Mouse (Mus musculus): ENCODE data around the gene Hoxc12. TPM values are rescaled to one million over a fixed set of nuclear protein-coding genes. Genes with fewer than 3 reads are reported as not detected.

Gene Hoxc12
- not detected in 2 replicates for polyA plus RNA-seq (2014; fragmentation: Nextera tagmentation; extraction: Ambion mirVana)

DNA sequence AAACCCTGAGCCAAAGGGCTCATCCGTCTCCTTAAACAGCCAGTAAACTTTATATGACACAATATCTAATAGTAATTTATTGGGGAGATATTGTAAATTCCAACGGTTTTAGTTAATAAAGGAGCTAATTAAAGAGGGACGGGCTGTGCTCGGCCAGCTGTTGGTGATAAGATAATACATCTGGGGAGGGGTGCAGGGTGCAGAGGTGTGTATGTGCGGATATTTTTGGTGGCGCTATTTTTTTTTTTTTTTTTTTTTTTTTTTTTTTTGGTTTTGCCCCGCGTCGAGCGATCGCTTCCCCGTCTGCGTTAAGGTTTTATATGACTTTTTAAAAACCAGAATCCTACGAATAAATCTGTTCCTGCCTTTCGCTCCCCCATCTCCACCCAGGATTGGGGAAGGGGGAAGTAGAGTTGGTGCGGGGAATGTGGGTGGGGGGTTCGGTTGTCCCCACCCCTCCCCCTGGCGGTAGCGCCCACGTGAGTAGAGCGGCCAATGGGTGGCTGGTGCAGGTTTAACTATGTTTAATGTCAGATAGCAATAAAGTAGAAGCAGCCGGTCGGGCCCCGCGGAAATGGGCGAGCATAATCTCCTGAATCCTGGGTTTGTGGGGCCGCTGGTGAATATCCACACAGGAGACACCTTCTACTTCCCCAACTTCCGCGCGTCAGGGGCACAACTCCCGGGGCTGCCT lies at the start of gene Hoxc12:
Gene Hoxc12, plus strand, starts transcription at position 479 of the 694 bp plus-strand sequence.
- H3K4me3 ChIP-seq (ENCODE audit: low read depth, low read length), result no peak within 1 kb of the TSS
- no peak for ATAC-seq (replicated peaks; ENCODE audit: insufficient number of reproducible peaks, low FRiP score, low TSS enrichment)
- no peaks in the 10 kb centered on the region for H3K36me3 ChIP-seq (ENCODE audit: control insufficient read depth, insufficient read depth, low read length)
- H3K4me2 ChIP-seq, result no peak within 1 kb of the TSS
- no peaks in the 10 kb centered on the region for H3K9me3 ChIP-seq (replicated peaks; ENCODE audit: control insufficient read depth, low read length)
- WGBS (ENCODE audit: insufficient replicate concordance), result 2% methylated on average over 31 of the region's 31 CpGs
- H3K4me1 ChIP-seq (ENCODE audit: control insufficient read depth, insufficient read depth, low read length), result no peaks in the 10 kb centered on the region
- no peak within 1 kb of the TSS for H3K27ac ChIP-seq (ENCODE audit: low read depth, low read length)
- no peak within 1 kb of the TSS for H3K9ac ChIP-seq (ENCODE audit: low read depth, low read length)
- peaks cover 100% of the 10 kb centered on the region for H3K27me3 ChIP-seq (ENCODE audit: control insufficient read depth, insufficient read depth, low read length)

GRCm38 (mm10) chr15:102895115-102895514 lies 41.4 kb upstream of the Hoxc12 start:
- Histone ChIP-seq H3K4me1 (ENCODE audit: control insufficient read depth, insufficient read depth, low read length) (no peaks in the 10 kb centered on the region), H3K9me3 (replicated peaks; ENCODE audit: control insufficient read depth, low read length) (no peaks in the 10 kb centered on the region), H3K4me2 (no peak overlapping the region), H3K4me3 (ENCODE audit: low read depth, low read length) (no peak overlapping the region), H3K36me3 (ENCODE audit: control insufficient read depth, insufficient read depth, low read length) (no peaks in the 10 kb centered on the region), H3K27ac (ENCODE audit: low read depth, low read length) (no peak overlapping the region), H3K9ac (ENCODE audit: low read depth, low read length) (no peak overlapping the region), H3K27me3 (ENCODE audit: control insufficient read depth, insufficient read depth, low read length) (peaks cover 34% of the 10 kb centered on the region)
- ATAC-seq (replicated peaks; ENCODE audit: insufficient number of reproducible peaks, low FRiP score, low TSS enrichment), result no peak
- 77% methylated on average over 6 of the region's 6 CpGs for WGBS (ENCODE audit: insufficient replicate concordance)

DNA sequence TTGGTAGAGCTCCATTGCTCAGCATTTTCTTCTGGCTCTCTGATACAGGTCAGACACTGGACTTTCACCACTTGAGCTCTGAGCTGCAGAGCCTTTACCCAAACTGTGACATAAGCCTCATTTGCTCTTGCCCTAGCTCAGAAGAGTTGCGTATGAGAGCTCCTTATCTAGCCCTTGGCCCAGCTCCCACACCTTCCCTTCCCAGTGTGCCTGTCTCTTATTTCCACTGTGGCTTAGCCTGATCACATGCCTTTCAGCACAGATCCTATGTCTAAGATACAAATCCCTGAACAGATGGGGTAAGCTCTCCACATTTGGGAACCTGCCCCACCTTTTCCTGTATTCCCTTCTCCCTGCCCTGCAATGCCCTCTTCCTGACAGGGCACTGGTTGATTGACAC lies 31.6 kb upstream of the Hoxc12 start:
- Histone ChIP-seq H3K4me2 (no peak overlapping the region), H3K9ac (ENCODE audit: low read depth, low read length) (no peak overlapping the region), H3K36me3 (ENCODE audit: control insufficient read depth, insufficient read depth, low read length) (no peaks in the 10 kb centered on the region), H3K4me3 (ENCODE audit: low read depth, low read length) (no peak overlapping the region), H3K27ac (ENCODE audit: low read depth, low read length) (no peak overlapping the region), H3K4me1 (ENCODE audit: control insufficient read depth, insufficient read depth, low read length) (no peaks in the 10 kb centered on the region), H3K9me3 (replicated peaks; ENCODE audit: control insufficient read depth, low read length) (no peaks in the 10 kb centered on the region), H3K27me3 (ENCODE audit: control insufficient read depth, insufficient read depth, low read length) (peaks cover 59% of the 10 kb centered on the region)
- no peak for ATAC-seq (replicated peaks; ENCODE audit: insufficient number of reproducible peaks, low FRiP score, low TSS enrichment)
- WGBS (ENCODE audit: insufficient replicate concordance), result 26% methylated on average over 1 of the region's 1 CpGs

DNA sequence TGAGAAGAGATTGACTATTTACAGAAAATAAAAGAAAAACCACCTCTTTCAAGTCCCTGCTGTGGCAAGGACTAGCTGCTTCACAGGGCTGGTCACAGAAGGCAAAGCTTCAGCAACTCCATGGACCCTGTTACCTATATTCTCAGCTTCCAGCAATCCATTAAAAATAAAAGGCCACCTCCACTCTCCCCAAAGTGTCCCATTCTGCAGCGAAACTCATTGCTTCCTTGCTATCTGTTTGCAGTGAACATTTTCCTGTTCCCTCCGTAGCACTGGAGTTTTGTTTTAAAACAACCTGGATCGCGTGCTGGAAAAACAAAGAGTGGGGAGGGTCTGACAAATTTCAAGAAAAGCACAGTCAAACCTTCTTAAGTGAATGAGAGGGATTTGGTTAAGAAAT lies 27.0 kb upstream of the Hoxc12 start:
- WGBS (ENCODE audit: insufficient replicate concordance), result 4% methylated on average over 4 of the region's 4 CpGs
- Histone ChIP-seq H3K27me3 (ENCODE audit: control insufficient read depth, insufficient read depth, low read length) (peaks cover 84% of the 10 kb centered on the region), H3K4me2 (no peak overlapping the region), H3K9me3 (replicated peaks; ENCODE audit: control insufficient read depth, low read length) (no peaks in the 10 kb centered on the region), H3K36me3 (ENCODE audit: control insufficient read depth, insufficient read depth, low read length) (no peaks in the 10 kb centered on the region), H3K9ac (ENCODE audit: low read depth, low read length) (no peak overlapping the region), H3K27ac (ENCODE audit: low read depth, low read length) (no peak overlapping the region), H3K4me1 (ENCODE audit: control insufficient read depth, insufficient read depth, low read length) (no peaks in the 10 kb centered on the region), H3K4me3 (ENCODE audit: low read depth, low read length) (no peak overlapping the region)
- ATAC-seq (replicated peaks; ENCODE audit: insufficient number of reproducible peaks, low FRiP score, low TSS enrichment), result no peak

- Histone ChIP-seq H3K9me3 (replicated peaks; ENCODE audit: control insufficient read depth, low read length) (no peaks in the 10 kb centered on the region), H3K27ac (ENCODE audit: low read depth, low read length) (no peak overlapping the region), H3K27me3 (ENCODE audit: control insufficient read depth, insufficient read depth, low read length) (peaks cover 84% of the 10 kb centered on the region), H3K4me1 (ENCODE audit: control insufficient read depth, insufficient read depth, low read length) (no peaks in the 10 kb centered on the region), H3K4me3 (ENCODE audit: low read depth, low read length) (no peak overlapping the region), H3K4me2 (no peak overlapping the region), H3K9ac (ENCODE audit: low read depth, low read length) (no peak overlapping the region), H3K36me3 (ENCODE audit: control insufficient read depth, insufficient read depth, low read length) (no peaks in the 10 kb centered on the region)
- WGBS (ENCODE audit: insufficient replicate concordance), result 1% methylated on average over 18 of the region's 18 CpGs
- ATAC-seq (replicated peaks; ENCODE audit: insufficient number of reproducible peaks, low FRiP score, low TSS enrichment), result no peak
Measured at GRCm38 (mm10) chr15:102910038-102910437, 26.5 kb upstream of the Hoxc12 start.

GRCm38 (mm10) chr15:102910496-102911095 lies 26.0 kb upstream of the Hoxc12 start:
- WGBS (ENCODE audit: insufficient replicate concordance), result 1% methylated on average over 22 of the region's 22 CpGs
- Histone ChIP-seq H3K9ac (ENCODE audit: low read depth, low read length) (no peak overlapping the region), H3K27me3 (ENCODE audit: control insufficient read depth, insufficient read depth, low read length) (peaks cover 81% of the 10 kb centered on the region), H3K4me2 (no peak overlapping the region), H3K4me3 (ENCODE audit: low read depth, low read length) (no peak overlapping the region), H3K9me3 (replicated peaks; ENCODE audit: control insufficient read depth, low read length) (no peaks in the 10 kb centered on the region), H3K4me1 (ENCODE audit: control insufficient read depth, insufficient read depth, low read length) (no peaks in the 10 kb centered on the region), H3K36me3 (ENCODE audit: control insufficient read depth, insufficient read depth, low read length) (no peaks in the 10 kb centered on the region), H3K27ac (ENCODE audit: low read depth, low read length) (no peak overlapping the region)
- ATAC-seq (replicated peaks; ENCODE audit: insufficient number of reproducible peaks, low FRiP score, low TSS enrichment), result no peak

DNA sequence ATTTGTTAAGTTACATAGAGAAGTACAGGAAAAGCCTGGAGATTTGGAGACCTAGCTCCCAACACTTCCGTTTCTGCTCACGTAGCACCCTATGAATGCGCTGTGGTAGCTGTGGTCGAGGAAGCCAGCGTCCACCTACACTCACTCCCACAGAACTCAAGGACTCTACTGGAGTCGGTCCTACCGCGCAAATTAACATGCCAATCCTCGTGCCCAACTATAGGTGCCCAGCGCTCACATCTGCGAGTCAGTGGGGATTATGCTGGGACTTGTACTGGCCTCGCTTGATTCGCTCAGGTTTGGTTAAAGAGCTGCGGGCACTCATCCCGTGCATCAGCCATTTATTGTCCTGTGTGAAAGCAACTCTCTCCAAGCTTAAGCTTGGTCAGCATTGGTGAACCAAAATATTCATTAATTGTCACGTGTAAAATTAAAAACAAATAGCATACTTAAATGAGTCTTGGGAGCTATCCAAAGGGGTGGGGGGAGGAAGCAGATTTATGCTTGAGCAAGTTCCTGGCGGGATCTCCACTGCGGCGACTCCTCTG lies 23.4 kb upstream of the Hoxc12 start:
- Histone ChIP-seq H3K36me3 (ENCODE audit: control insufficient read depth, insufficient read depth, low read length) (no peaks in the 10 kb centered on the region), H3K9me3 (replicated peaks; ENCODE audit: control insufficient read depth, low read length) (no peaks in the 10 kb centered on the region), H3K27ac (ENCODE audit: low read depth, low read length) (no peak overlapping the region), H3K4me1 (ENCODE audit: control insufficient read depth, insufficient read depth, low read length) (no peaks in the 10 kb centered on the region), H3K4me3 (ENCODE audit: low read depth, low read length) (no peak overlapping the region), H3K27me3 (ENCODE audit: control insufficient read depth, insufficient read depth, low read length) (peaks cover 86% of the 10 kb centered on the region), H3K4me2 (no peak overlapping the region), H3K9ac (ENCODE audit: low read depth, low read length) (no peak overlapping the region)
- ATAC-seq (replicated peaks; ENCODE audit: insufficient number of reproducible peaks, low FRiP score, low TSS enrichment), result no peak
- WGBS (ENCODE audit: insufficient replicate concordance), result 1% methylated on average over 19 of the region's 19 CpGs

- Histone ChIP-seq H3K4me2 (no peak overlapping the region), H3K4me1 (ENCODE audit: control insufficient read depth, insufficient read depth, low read length) (peaks cover 6% of the 10 kb centered on the region; the same call in 1 of the 2 replicates), H3K9ac (ENCODE audit: low read depth, low read length) (no peak overlapping the region), H3K27me3 (ENCODE audit: control insufficient read depth, insufficient read depth, low read length) (peaks cover 91% of the 10 kb centered on the region), H3K27ac (ENCODE audit: low read depth, low read length) (no peak overlapping the region), H3K36me3 (ENCODE audit: control insufficient read depth, insufficient read depth, low read length) (no peaks in the 10 kb centered on the region), H3K4me3 (ENCODE audit: low read depth, low read length) (no peak overlapping the region), H3K9me3 (replicated peaks; ENCODE audit: control insufficient read depth, low read length) (no peaks in the 10 kb centered on the region)
- 1% methylated on average over 20 of the region's 20 CpGs for WGBS (ENCODE audit: insufficient replicate concordance)
- no peak for ATAC-seq (replicated peaks; ENCODE audit: insufficient number of reproducible peaks, low FRiP score, low TSS enrichment)
Measured at GRCm38 (mm10) chr15:102917972-102918572, 18.5 kb upstream of the Hoxc12 start.

Data from heart, embryonic 11.5 days (tissue).